Mouse (Mus musculus): ENCODE results near the gene Pelp1. TPM values are rescaled to one million over a fixed set of nuclear protein-coding genes. Genes with fewer than 3 reads are reported as not detected.
"Not testable (repeated sequence)": the region's sequence is repeated elsewhere in the genome, so short reads cannot be mapped to it uniquely, and the experiment has no call there.

Gene Pelp1
- polyA plus RNA-seq, 1 experiment from 2014 or later = 38.5 TPM

- ATAC-seq = peak; percentile 96
- peaks cover 7% of the 10 kb centered on the region; the same call in 1 of the 2 replicates for H3K36me3 ChIP-seq (ENCODE audit: control insufficient read depth, insufficient read depth)
- peak within 1 kb of the TSS; percentile 62 for H3K4me2 ChIP-seq (ENCODE audit: low read length)
- H3K9ac ChIP-seq (replicated peaks; ENCODE audit: low read depth, low read length) = peak within 1 kb of the TSS; percentile 93
- WGBS = 1% methylated on average over 74 of the region's 75 CpGs
- H3K27ac ChIP-seq (ENCODE audit: low read length) = peak within 1 kb of the TSS; percentile 95
- H3K9me3 ChIP-seq (ENCODE audit: control insufficient read depth, low read length) = no peaks in the 10 kb centered on the region
- peak within 1 kb of the TSS; percentile 79 for H3K4me3 ChIP-seq (replicated peaks; ENCODE audit: low read length)
- H3K4me1 ChIP-seq (replicated peaks; ENCODE audit: control insufficient read depth, insufficient read depth, low read length) = peaks cover 23% of the 10 kb centered on the region
- H3K27me3 ChIP-seq (replicated peaks; ENCODE audit: control insufficient read depth, insufficient read depth, low read length) = no peaks in the 10 kb centered on the region
Observed at GRCm38 (mm10) chr11:70432048-70432894, 22.4 kb upstream of the Pelp1 start, which contains the start of gene Arrb2. TSS of gene Arrb2 (plus strand) at chr11:70432635.

DNA sequence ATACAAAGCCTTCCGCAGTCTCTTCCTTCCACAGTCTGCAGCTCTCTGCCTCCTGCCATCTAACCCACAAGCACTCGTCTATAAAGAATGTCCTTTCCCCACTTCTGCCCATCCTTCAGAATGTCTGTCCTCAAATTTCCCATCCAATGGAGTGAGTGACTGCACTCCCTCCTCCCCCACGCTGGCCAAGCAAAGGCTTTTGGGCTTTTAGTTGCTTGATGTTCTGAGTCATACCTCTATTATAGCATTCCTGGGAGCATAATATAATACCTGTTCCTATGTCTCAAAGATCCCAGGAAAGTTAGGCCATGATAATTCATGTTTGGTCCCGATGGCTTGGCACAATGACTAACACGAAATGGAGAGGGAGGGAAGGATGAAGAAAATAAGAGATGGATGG is 21.7 kb upstream of the Pelp1 start:
- H3K27ac ChIP-seq (ENCODE audit: low read length) = peak overlapping the region; percentile 95
- no peak for ATAC-seq
- peak overlapping the region; percentile 93; the same call in 1 of the 2 replicates for H3K9ac ChIP-seq (replicated peaks; ENCODE audit: low read depth, low read length)
- peak overlapping the region; percentile 79 for H3K4me3 ChIP-seq (replicated peaks; ENCODE audit: low read length)
- 0 out of 2 replicates have a peak, but pooled peaks cover under 1% of the 10 kb centered on the region for H3K36me3 ChIP-seq (ENCODE audit: control insufficient read depth, insufficient read depth)
- H3K4me1 ChIP-seq (replicated peaks; ENCODE audit: control insufficient read depth, insufficient read depth, low read length) = peaks cover 23% of the 10 kb centered on the region
- H3K27me3 ChIP-seq (replicated peaks; ENCODE audit: control insufficient read depth, insufficient read depth, low read length) = no peaks in the 10 kb centered on the region
- H3K9me3 ChIP-seq (ENCODE audit: control insufficient read depth, low read length) = no peaks in the 10 kb centered on the region
- 29% methylated on average over 5 of the region's 5 CpGs for WGBS
- H3K4me2 ChIP-seq (ENCODE audit: low read length) = peak overlapping the region; percentile 52

- H3K9ac ChIP-seq (replicated peaks; ENCODE audit: low read depth, low read length); H3K27me3 ChIP-seq (replicated peaks; ENCODE audit: control insufficient read depth, insufficient read depth, low read length); H3K27ac ChIP-seq (ENCODE audit: low read length); H3K36me3 ChIP-seq (ENCODE audit: control insufficient read depth, insufficient read depth); H3K4me3 ChIP-seq (replicated peaks; ENCODE audit: low read length); ATAC-seq; H3K9me3 ChIP-seq (ENCODE audit: control insufficient read depth, low read length); H3K4me2 ChIP-seq (ENCODE audit: low read length); H3K4me1 ChIP-seq (replicated peaks; ENCODE audit: control insufficient read depth, insufficient read depth, low read length): not testable (repeated sequence)
- 58% methylated on average over 6 of the region's 6 CpGs for WGBS
Observed at GRCm38 (mm10) chr11:70426598-70426997, 16.8 kb upstream of the Pelp1 start.

DNA sequence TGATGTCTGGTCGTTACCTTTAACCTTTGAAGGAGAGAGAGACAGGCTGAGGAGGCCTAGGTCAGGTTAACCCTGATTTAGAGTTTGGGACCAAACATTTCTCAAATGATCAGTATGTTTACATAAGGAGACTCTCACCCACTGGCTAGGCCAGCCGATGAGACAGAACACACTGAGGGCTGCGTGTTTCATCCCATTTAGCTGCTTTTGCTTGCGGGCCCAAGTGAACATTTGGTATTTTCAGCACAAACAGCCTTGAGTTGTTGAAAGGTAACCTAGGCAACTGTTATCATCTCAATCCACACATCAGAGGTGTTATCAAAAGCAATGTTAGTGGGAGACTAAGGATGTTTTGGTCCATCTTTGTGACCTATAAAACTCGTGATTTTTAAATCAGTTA is 9.7 kb upstream of the Pelp1 start:
- H3K4me2 ChIP-seq (ENCODE audit: low read length) = no peak overlapping the region
- no peak overlapping the region for H3K9ac ChIP-seq (replicated peaks; ENCODE audit: low read depth, low read length)
- H3K36me3 ChIP-seq (ENCODE audit: control insufficient read depth, insufficient read depth) = no peaks in the 10 kb centered on the region
- no peak overlapping the region for H3K27ac ChIP-seq (ENCODE audit: low read length)
- 71% methylated on average over 5 of the region's 5 CpGs for WGBS
- H3K27me3 ChIP-seq (replicated peaks; ENCODE audit: control insufficient read depth, insufficient read depth, low read length) = no peaks in the 10 kb centered on the region
- no peaks in the 10 kb centered on the region for H3K4me1 ChIP-seq (replicated peaks; ENCODE audit: control insufficient read depth, insufficient read depth, low read length)
- no peak overlapping the region for H3K4me3 ChIP-seq (replicated peaks; ENCODE audit: low read length)
- H3K9me3 ChIP-seq (ENCODE audit: control insufficient read depth, low read length) = no peaks in the 10 kb centered on the region
- ATAC-seq = no peak

GRCm38 (mm10) chr11:70418199-70418598 is 8.4 kb upstream of the Pelp1 start:
- H3K36me3 ChIP-seq (ENCODE audit: control insufficient read depth, insufficient read depth) = no peaks in the 10 kb centered on the region
- WGBS = 64% methylated on average over 4 of the region's 4 CpGs

DNA sequence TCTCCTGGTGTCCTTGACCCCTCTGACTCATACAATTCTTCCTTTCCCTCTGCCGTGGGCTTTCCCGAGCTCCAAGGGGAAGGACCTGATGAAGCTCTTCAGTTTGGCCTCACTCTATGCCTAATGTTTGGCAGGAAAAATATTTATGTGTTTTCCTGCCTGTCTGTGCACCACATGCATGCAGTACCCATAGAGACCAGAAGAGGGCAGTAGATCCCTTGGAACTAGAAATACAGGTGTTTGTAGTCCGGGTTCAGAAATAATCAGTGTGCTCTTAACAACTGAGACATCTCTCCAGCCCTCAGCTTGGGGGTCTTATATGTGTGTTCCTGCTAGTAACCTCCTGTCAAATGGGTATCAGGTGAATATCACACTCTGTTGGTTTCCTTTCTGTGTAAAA is 4.1 kb upstream of the Pelp1 start:
- no peak for ATAC-seq
- Histone ChIP-seq H3K4me3 (replicated peaks; ENCODE audit: low read length) (no peak overlapping the region), H3K4me1 (replicated peaks; ENCODE audit: control insufficient read depth, insufficient read depth, low read length) (peaks cover 5% of the 10 kb centered on the region), H3K27ac (ENCODE audit: low read length) (no peak overlapping the region), H3K4me2 (ENCODE audit: low read length) (no peak overlapping the region), H3K9me3 (ENCODE audit: control insufficient read depth, low read length) (no peaks in the 10 kb centered on the region), H3K36me3 (ENCODE audit: control insufficient read depth, insufficient read depth) (no peaks in the 10 kb centered on the region), H3K9ac (replicated peaks; ENCODE audit: low read depth, low read length) (no peak overlapping the region), H3K27me3 (replicated peaks; ENCODE audit: control insufficient read depth, insufficient read depth, low read length) (no peaks in the 10 kb centered on the region)
- 5% methylated on average over 3 of the region's 3 CpGs for WGBS

More at GRCm38 (mm10) chr11:70418199-70418598, 8.4 kb upstream of the Pelp1 start:
- H3K27me3 ChIP-seq (replicated peaks; ENCODE audit: control insufficient read depth, insufficient read depth, low read length) = no peaks in the 10 kb centered on the region
- no peak overlapping the region for H3K4me2 ChIP-seq (ENCODE audit: low read length)
- no peaks in the 10 kb centered on the region for H3K4me1 ChIP-seq (replicated peaks; ENCODE audit: control insufficient read depth, insufficient read depth, low read length)
- no peak overlapping the region for H3K4me3 ChIP-seq (replicated peaks; ENCODE audit: low read length)
- ATAC-seq = no peak
- no peak overlapping the region for H3K9ac ChIP-seq (replicated peaks; ENCODE audit: low read depth, low read length)
- no peak overlapping the region for H3K27ac ChIP-seq (ENCODE audit: low read length)
- no peaks in the 10 kb centered on the region for H3K9me3 ChIP-seq (ENCODE audit: control insufficient read depth, low read length)

- ATAC-seq = no peak
- peaks cover 17% of the 10 kb centered on the region for H3K4me1 ChIP-seq (replicated peaks; ENCODE audit: control insufficient read depth, insufficient read depth, low read length)
- no peaks in the 10 kb centered on the region for H3K9me3 ChIP-seq (ENCODE audit: control insufficient read depth, low read length)
Observed at GRCm38 (mm10) chr11:70412591-70412990, 2.8 kb upstream of the Pelp1 start.

GRCm38 (mm10) chr11:70410297-70410643 is 439 bp upstream of the Pelp1 start:
- ATAC-seq = no peak
- Histone ChIP-seq H3K36me3 (ENCODE audit: control insufficient read depth, insufficient read depth) (no peaks in the 10 kb centered on the region), H3K4me2 (ENCODE audit: low read length) (peak overlapping the region; percentile 77), H3K9me3 (ENCODE audit: control insufficient read depth, low read length) (no peaks in the 10 kb centered on the region), H3K27me3 (replicated peaks; ENCODE audit: control insufficient read depth, insufficient read depth, low read length) (no peaks in the 10 kb centered on the region), H3K27ac (ENCODE audit: low read length) (peak overlapping the region; percentile 83), H3K9ac (replicated peaks; ENCODE audit: low read depth, low read length) (peak overlapping the region; percentile 99), H3K4me1 (replicated peaks; ENCODE audit: control insufficient read depth, insufficient read depth, low read length) (peaks cover 19% of the 10 kb centered on the region), H3K4me3 (replicated peaks; ENCODE audit: low read length) (peak overlapping the region; percentile 95)
- 60% methylated on average over 6 of the region's 6 CpGs for WGBS

More at GRCm38 (mm10) chr11:70412591-70412990, 2.8 kb upstream of the Pelp1 start:
- WGBS = 82% methylated on average over 5 of the region's 5 CpGs
- H3K4me2 ChIP-seq (ENCODE audit: low read length) = no peak overlapping the region
- no peaks in the 10 kb centered on the region for H3K27me3 ChIP-seq (replicated peaks; ENCODE audit: control insufficient read depth, insufficient read depth, low read length)
- H3K27ac ChIP-seq (ENCODE audit: low read length) = no peak overlapping the region
- H3K9ac ChIP-seq (replicated peaks; ENCODE audit: low read depth, low read length) = no peak overlapping the region
- no peaks in the 10 kb centered on the region for H3K36me3 ChIP-seq (ENCODE audit: control insufficient read depth, insufficient read depth)
- no peak overlapping the region for H3K4me3 ChIP-seq (replicated peaks; ENCODE audit: low read length)

DNA sequence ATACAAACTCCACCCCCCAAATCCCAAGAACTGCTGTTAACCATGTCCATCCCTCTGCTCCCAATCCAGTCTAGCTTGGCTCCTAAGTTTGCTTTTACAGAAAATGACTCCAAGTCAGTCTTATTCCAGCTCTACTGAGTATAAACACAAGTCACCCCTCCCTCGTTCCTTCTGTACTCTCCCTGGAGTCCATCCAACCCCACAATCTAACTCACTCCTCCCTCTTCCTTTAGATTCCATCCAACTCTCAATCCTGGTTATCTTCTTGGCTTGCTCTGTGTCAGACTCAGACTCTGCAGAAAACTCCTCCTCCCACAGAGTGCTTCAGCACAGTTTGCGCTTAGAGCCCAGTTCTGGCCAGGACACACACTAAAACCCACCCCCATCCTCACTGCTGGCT is 6.2 kb downstream of the Pelp1 start:
- WGBS = 65% methylated on average over 2 of the region's 2 CpGs
- ATAC-seq = no peak
- Histone ChIP-seq H3K4me2 (ENCODE audit: low read length) (no peak overlapping the region), H3K27me3 (replicated peaks; ENCODE audit: control insufficient read depth, insufficient read depth, low read length) (no peaks in the 10 kb centered on the region), H3K9me3 (ENCODE audit: control insufficient read depth, low read length) (no peaks in the 10 kb centered on the region), H3K9ac (replicated peaks; ENCODE audit: low read depth, low read length) (no peak overlapping the region), H3K4me3 (replicated peaks; ENCODE audit: low read length) (no peak overlapping the region), H3K27ac (ENCODE audit: low read length) (no peak overlapping the region), H3K36me3 (ENCODE audit: control insufficient read depth, insufficient read depth) (peaks cover 18% of the 10 kb centered on the region), H3K4me1 (replicated peaks; ENCODE audit: control insufficient read depth, insufficient read depth, low read length) (peaks cover 10% of the 10 kb centered on the region)

Data from forebrain, embryonic 16.5 days (tissue).